Mouse (Mus musculus) C2C12 (cell line): ENCODE results near the gene Plxnb1.

Experiments
- CTCF ChIP-seq: IDR thresholded peaks from one replicate; pipeline ENCODE4 v1.5.1; 2011; ENCODE audit not compliant: control insufficient read depth, insufficient read depth, insufficient read length
- USF1 ChIP-seq: IDR thresholded peaks from one replicate; pipeline ENCODE4 v1.6.1; 2011; ENCODE audit warnings: low read depth, mild to moderate bottlenecking, control low read depth, moderate library complexity

GRCm38 (mm10) chr9:109103250-109103649 is 8.1 kb downstream of the Plxnb1 start:
- TF ChIP-seq CTCF (no peak), USF1 (no peak)
